Mouse (Mus musculus) C2C12 (cell line): ENCODE measurements around the gene Tfr2.

Source experiments
- CEBPB ChIP-seq: IDR thresholded peaks from one replicate; pipeline ENCODE4 v1.6.1; 2011; ENCODE audit warnings: low read depth, mild to moderate bottlenecking, control low read depth, moderate library complexity
- CTCF ChIP-seq: IDR thresholded peaks from one replicate; pipeline ENCODE4 v1.5.1; 2011; ENCODE audit not compliant: control insufficient read depth, insufficient read depth, insufficient read length
- MYOD1 ChIP-seq: IDR thresholded peaks from one replicate; pipeline ENCODE4 v1.6.1; 2011; ENCODE audit warnings: low read depth; ENCODE audit not compliant: control insufficient read depth, insufficient read length
- MYOG ChIP-seq: IDR thresholded peaks from one replicate; pipeline ENCODE4 v1.6.1; 2011; ENCODE audit not compliant: control insufficient read depth, insufficient read length; ENCODE audit errors: extremely low read depth

- no peak for TF ChIP-seq MYOD1
- no peak for TF ChIP-seq CTCF
- no peak for TF ChIP-seq CEBPB
- no peak for TF ChIP-seq MYOG
Measured at GRCm38 (mm10) chr5:137553898-137554297, 15.7 kb upstream of the Tfr2 start.
